Mouse (Mus musculus): ENCODE results near the gene Ceacam19.

DNA sequence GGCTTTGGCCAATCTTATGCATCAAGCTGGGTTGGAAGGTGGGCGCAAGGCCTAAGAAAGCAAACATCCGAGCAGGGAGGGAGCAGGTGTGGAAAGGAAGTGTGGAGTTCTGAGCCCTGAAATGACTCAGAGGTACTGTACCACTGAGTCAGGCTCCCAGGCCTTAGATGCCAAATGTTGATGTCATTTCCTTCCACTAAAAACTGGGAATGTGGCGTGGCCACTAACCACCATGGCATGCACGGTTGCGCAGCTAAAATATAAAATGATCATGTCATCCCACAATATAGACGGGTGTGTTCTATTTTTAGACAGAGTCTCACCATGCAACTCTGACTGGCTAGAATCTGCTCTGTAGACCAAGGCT is 23.5 kb upstream of the Ceacam19 start:
- TF ChIP-seq CTCF (IDR thresholded peaks at IDR 0.05; ENCODE audit: low read depth, low read length) (no peak), GATA2 (IDR thresholded peaks at IDR 0.05; ENCODE audit: borderline replicate concordance, low read depth, low read length) (no peak), TAL1 (conservative IDR thresholded peaks at IDR 0.05; ENCODE audit: low read depth, low read length) (no peak), GATA1 (IDR thresholded peaks at IDR 0.05; ENCODE audit: borderline replicate concordance, low read length) (no peak), POLR2AphosphoS5 (IDR thresholded peaks at IDR 0.05; ENCODE audit: insufficient replicate concordance, low read depth, low read length) (no peak)
